Mouse (Mus musculus): Measurements from ENCODE around the gene Ffar4. TPM values are rescaled to one million over a fixed set of nuclear protein-coding genes. Genes with fewer than 3 reads are reported as not detected.

Ffar4 gene
- polyA plus RNA-seq, 1 experiment from 2014 or later: not detected

DNA sequence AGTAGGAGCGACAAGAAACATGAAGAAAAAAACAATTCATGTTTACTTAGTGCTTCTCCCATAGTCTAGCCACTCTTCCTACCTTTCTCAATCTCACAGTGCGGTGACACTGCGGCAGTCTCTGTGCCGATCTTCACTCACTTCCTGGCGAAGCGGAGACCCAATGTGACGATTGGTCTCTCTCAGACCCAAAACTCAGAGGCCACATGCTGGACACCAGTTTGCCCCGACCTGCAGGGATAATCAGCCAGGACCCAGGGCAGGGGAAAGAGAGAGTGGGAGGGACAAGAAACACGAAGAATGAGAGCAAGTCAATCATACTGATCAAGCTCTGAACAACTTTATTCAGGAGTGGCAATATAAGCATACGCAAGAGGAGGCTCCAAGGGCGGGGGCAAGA is 21.8 kb upstream of the Ffar4 start:
- Histone ChIP-seq H3K4me1 (replicated peaks) (no peaks in the 10 kb centered on the region), H3K9me3 (no peaks in the 10 kb centered on the region), H3K4me3 (no peak overlapping the region), H3K27me3 (no peaks in the 10 kb centered on the region), H3K27ac (replicated peaks) (no peak overlapping the region), H3K4me2 (no peak overlapping the region), H3K9ac (no peak overlapping the region), H3K36me3 (peaks cover 24% of the 10 kb centered on the region)
- WGBS: 80% methylated on average over 11 of the region's 11 CpGs
- ATAC-seq (ENCODE audit: low read depth): no peak

GRCm38 (mm10) chr19:38076251-38076650 is 20.6 kb upstream of the Ffar4 start:
- H3K4me1 ChIP-seq (replicated peaks): no peaks in the 10 kb centered on the region
- H3K36me3 ChIP-seq: peaks cover 14% of the 10 kb centered on the region; the same call in 1 of the 2 replicates
- ATAC-seq (ENCODE audit: low read depth): no peak
- H3K9me3 ChIP-seq: no peaks in the 10 kb centered on the region
- H3K27me3 ChIP-seq: no peaks in the 10 kb centered on the region
- H3K4me2 ChIP-seq: no peak overlapping the region
- no peak overlapping the region for H3K9ac ChIP-seq
- no peak overlapping the region for H3K4me3 ChIP-seq
- no peak overlapping the region for H3K27ac ChIP-seq (replicated peaks)
- 83% methylated on average over 2 of the region's 2 CpGs for WGBS

- Histone ChIP-seq H3K27me3 (no peaks in the 10 kb centered on the region), H3K36me3 (peaks cover 9% of the 10 kb centered on the region; the same call in 1 of the 2 replicates), H3K9ac (no peak overlapping the region), H3K27ac (replicated peaks) (no peak overlapping the region), H3K4me3 (no peak overlapping the region), H3K9me3 (no peaks in the 10 kb centered on the region), H3K4me1 (replicated peaks) (no peaks in the 10 kb centered on the region), H3K4me2 (no peak overlapping the region)
- 79% methylated on average over 3 of the region's 3 CpGs for WGBS
- ATAC-seq (ENCODE audit: low read depth): no peak
Measured at GRCm38 (mm10) chr19:38077851-38078540, 18.9 kb upstream of the Ffar4 start.

DNA sequence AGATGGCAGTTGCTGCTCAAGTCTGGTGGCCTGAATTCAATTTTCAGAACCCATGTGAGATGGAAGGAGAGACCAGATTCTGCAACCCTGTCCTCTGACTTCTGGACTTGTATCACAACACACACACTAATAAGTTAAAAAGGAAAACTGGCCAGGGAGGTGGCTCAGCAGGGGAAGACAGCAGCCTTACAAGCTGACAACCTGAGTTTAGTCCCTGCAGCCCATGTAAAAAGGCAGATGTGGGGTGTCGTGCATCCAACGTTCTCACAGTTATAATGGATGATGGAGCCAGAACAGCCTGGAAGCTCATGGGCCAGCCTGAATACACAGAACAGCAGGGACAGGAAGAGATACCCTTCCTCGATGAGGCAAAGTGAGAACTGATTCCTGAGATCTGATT is 15.5 kb upstream of the Ffar4 start:
- no peaks in the 10 kb centered on the region for H3K4me1 ChIP-seq (replicated peaks)
- H3K27ac ChIP-seq (replicated peaks): no peak overlapping the region
- ATAC-seq (ENCODE audit: low read depth): no peak
- no peaks in the 10 kb centered on the region for H3K9me3 ChIP-seq
- H3K4me3 ChIP-seq: no peak overlapping the region
- H3K9ac ChIP-seq: no peak overlapping the region
- H3K4me2 ChIP-seq: no peak overlapping the region
- no peaks in the 10 kb centered on the region for H3K36me3 ChIP-seq
- 66% methylated on average over 3 of the region's 3 CpGs for WGBS
- no peaks in the 10 kb centered on the region for H3K27me3 ChIP-seq

DNA sequence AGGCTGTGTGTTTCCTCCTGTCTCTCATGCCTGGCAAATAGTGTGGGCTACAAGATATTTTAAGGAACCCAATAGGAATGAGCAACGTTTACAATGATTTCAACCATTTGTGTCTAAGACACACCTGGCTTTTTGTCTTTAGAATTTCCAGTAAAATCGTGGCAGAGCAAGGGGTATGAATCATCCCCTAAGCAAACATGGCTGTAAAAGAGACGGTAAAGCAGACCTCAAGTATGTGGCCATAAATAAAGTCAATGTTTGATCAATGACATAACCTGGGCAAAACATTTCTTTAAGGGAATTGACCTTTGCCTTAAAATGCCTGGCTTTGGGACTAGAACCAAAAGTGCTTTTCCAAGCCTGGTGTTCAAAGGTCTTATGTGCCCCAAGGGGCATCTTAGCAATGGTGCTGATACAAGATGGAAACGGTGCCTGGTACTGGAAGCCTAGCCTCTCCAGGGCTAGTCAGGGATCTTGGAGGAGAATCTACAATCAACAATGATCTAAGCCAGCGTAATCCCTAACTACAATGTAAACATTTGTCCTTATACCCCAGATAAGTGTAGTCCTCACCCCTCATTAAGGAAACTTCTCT is 13.8 kb upstream of the Ffar4 start:
- ATAC-seq (ENCODE audit: low read depth): no peak

DNA sequence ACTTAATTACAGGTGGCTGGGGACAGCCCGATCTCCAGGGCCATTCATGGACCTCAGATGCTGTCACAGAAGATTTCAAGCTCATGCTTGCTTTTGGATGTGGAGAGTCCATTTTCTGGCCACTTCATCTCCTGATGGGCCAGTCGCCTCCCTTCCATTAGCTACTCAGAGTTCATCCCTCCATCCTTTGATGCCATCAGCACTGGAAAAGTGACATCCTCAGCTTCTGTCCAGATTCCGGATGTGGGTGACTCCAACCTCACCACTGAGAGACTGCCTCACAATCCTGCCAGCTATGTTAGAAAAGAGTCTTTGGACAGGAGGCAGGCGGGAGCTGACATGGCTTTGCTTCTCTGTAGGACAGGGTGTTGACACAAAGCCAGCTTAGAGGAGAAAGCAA is 11.0 kb upstream of the Ffar4 start:
- ATAC-seq (ENCODE audit: low read depth): no peak
- 90% methylated on average over 4 of the region's 4 CpGs for WGBS
- H3K9me3 ChIP-seq: no peaks in the 10 kb centered on the region

More for the DNA sequence above, 13.8 kb upstream of the Ffar4 start:
- H3K4me3 ChIP-seq: no peak overlapping the region
- WGBS: 72% methylated on average over 5 of the region's 5 CpGs
- no peak overlapping the region for H3K4me2 ChIP-seq
- no peaks in the 10 kb centered on the region for H3K9me3 ChIP-seq
- H3K9ac ChIP-seq: no peak overlapping the region
- peaks cover 4% of the 10 kb centered on the region; the same call in 1 of the 2 replicates for H3K4me1 ChIP-seq (replicated peaks)
- no peak overlapping the region for H3K27ac ChIP-seq (replicated peaks)
- no peaks in the 10 kb centered on the region for H3K27me3 ChIP-seq
- H3K36me3 ChIP-seq: no peaks in the 10 kb centered on the region

DNA sequence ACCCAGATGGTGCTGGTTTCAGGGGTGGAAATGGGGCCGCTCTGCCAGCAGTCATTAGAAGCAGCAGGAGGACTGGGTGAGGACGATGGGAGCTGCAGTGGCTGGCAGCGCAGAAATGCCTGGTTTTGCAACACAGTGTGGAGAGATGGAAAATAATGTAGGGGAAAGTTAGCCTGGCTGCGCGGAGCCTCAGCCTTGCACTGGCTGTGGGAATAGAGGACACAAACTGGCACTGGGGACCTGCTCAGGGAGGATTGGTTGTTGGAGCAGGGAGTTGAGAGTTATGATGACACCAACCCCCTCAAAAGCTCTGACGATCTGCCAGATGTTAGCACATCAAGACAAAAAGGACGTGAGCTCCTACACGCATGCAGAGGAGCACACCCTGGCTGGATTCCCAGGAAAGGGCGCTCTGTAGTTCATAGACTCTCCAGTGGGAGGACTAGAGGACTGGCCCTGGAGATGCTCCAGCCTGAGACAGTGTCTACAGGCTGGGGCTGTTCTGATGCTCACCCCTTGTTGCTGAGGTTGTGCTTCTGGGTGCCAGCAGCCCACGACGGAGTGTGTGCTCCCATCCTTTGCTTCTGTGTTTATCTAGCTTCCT is 9.8 kb upstream of the Ffar4 start:
- 61% methylated on average over 11 of the region's 11 CpGs for WGBS
- Histone ChIP-seq H3K27ac (replicated peaks) (no peak overlapping the region), H3K27me3 (no peaks in the 10 kb centered on the region), H3K36me3 (no peaks in the 10 kb centered on the region), H3K9me3 (no peaks in the 10 kb centered on the region), H3K4me3 (no peak overlapping the region), H3K4me1 (replicated peaks) (peaks cover 10% of the 10 kb centered on the region), H3K4me2 (no peak overlapping the region), H3K9ac (no peak overlapping the region)
- ATAC-seq (ENCODE audit: low read depth): peak; percentile 56; the same call in 1 of the 2 replicates

More for the DNA sequence above, 11.0 kb upstream of the Ffar4 start:
- Histone ChIP-seq H3K36me3 (no peaks in the 10 kb centered on the region), H3K9ac (no peak overlapping the region), H3K4me1 (replicated peaks) (peaks cover 4% of the 10 kb centered on the region; the same call in 1 of the 2 replicates), H3K27ac (replicated peaks) (no peak overlapping the region), H3K4me2 (no peak overlapping the region), H3K27me3 (no peaks in the 10 kb centered on the region), H3K4me3 (no peak overlapping the region)

- WGBS: 88% methylated on average over 8 of the region's 8 CpGs
- Histone ChIP-seq H3K4me2 (no peak overlapping the region), H3K27me3 (0 out of 2 replicates have a peak, but pooled peaks cover 5% of the 10 kb centered on the region), H3K27ac (replicated peaks) (no peak overlapping the region), H3K9ac (no peak overlapping the region), H3K36me3 (no peaks in the 10 kb centered on the region), H3K4me1 (replicated peaks) (peaks cover 10% of the 10 kb centered on the region), H3K9me3 (no peaks in the 10 kb centered on the region), H3K4me3 (no peak overlapping the region)
- no peak for ATAC-seq (ENCODE audit: low read depth)
Measured at GRCm38 (mm10) chr19:38089358-38089757, 7.5 kb upstream of the Ffar4 start.

GRCm38 (mm10) chr19:38091512-38091985 is 5.3 kb upstream of the Ffar4 start:
- no peaks in the 10 kb centered on the region for H3K36me3 ChIP-seq
- H3K27ac ChIP-seq (replicated peaks): no peak overlapping the region
- 20% methylated on average over 4 of the region's 4 CpGs for WGBS
- H3K9ac ChIP-seq: no peak overlapping the region
- no peak overlapping the region for H3K4me2 ChIP-seq
- H3K27me3 ChIP-seq: peaks cover 21% of the 10 kb centered on the region
- H3K4me1 ChIP-seq (replicated peaks): peaks cover 10% of the 10 kb centered on the region
- ATAC-seq (ENCODE audit: low read depth): no peak
- no peaks in the 10 kb centered on the region for H3K9me3 ChIP-seq
- H3K4me3 ChIP-seq: no peak overlapping the region

DNA sequence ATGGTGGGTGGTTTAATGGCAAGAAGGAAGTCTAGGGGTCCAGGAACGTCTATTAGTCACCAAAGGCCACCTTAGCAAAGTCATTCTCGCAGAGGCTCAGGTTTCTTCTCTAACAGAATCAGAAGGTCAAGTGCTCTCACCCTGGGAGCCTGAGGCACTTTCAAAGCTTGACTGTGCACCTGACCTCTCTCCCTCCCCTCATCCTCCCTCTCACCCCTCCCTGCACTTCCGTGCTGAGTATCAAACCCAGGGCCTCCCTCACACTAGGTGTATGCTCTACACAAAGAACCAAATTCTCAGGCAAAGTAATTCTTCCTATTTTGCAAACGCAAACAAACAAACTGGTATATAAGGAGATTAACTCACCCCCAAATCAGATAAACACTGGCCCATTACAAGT is 640 bp upstream of the Ffar4 start:
- H3K4me1 ChIP-seq (replicated peaks): peaks cover 14% of the 10 kb centered on the region
- no peak overlapping the region for H3K27ac ChIP-seq (replicated peaks)
- no peaks in the 10 kb centered on the region for H3K9me3 ChIP-seq
- H3K4me3 ChIP-seq: no peak overlapping the region
- peaks cover 49% of the 10 kb centered on the region for H3K27me3 ChIP-seq
- ATAC-seq (ENCODE audit: low read depth): no peak
- no peaks in the 10 kb centered on the region for H3K36me3 ChIP-seq
- no peak overlapping the region for H3K4me2 ChIP-seq
- WGBS: 15% methylated on average over 4 of the region's 4 CpGs
- no peak overlapping the region for H3K9ac ChIP-seq

DNA sequence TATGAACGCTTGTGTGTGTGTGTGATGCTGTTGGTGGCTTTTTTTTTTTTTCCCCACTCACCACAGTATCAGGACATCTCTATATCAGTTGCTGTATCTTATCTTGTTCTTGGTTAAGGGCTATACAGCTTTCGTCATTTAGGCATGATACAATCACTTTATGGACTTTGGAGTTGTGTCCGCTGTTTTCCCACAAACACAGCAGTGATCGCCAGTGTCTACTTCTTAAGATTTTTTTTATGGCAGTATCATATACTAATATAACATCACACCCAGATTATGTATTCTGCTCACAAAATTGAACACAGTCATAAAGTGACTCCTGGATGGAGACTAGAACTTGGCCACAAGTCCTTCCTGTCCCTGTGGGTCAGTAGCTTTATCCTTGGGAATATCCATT is 11.0 kb downstream of the Ffar4 start:
- Histone ChIP-seq H3K27me3 (no peaks in the 10 kb centered on the region), H3K4me2 (no peak overlapping the region), H3K9ac (no peak overlapping the region), H3K4me1 (replicated peaks) (no peaks in the 10 kb centered on the region), H3K9me3 (no peaks in the 10 kb centered on the region), H3K27ac (replicated peaks) (no peak overlapping the region), H3K4me3 (no peak overlapping the region), H3K36me3 (no peaks in the 10 kb centered on the region)
- no peak for ATAC-seq (ENCODE audit: low read depth)
- 93% methylated on average over 4 of the region's 4 CpGs for WGBS

DNA sequence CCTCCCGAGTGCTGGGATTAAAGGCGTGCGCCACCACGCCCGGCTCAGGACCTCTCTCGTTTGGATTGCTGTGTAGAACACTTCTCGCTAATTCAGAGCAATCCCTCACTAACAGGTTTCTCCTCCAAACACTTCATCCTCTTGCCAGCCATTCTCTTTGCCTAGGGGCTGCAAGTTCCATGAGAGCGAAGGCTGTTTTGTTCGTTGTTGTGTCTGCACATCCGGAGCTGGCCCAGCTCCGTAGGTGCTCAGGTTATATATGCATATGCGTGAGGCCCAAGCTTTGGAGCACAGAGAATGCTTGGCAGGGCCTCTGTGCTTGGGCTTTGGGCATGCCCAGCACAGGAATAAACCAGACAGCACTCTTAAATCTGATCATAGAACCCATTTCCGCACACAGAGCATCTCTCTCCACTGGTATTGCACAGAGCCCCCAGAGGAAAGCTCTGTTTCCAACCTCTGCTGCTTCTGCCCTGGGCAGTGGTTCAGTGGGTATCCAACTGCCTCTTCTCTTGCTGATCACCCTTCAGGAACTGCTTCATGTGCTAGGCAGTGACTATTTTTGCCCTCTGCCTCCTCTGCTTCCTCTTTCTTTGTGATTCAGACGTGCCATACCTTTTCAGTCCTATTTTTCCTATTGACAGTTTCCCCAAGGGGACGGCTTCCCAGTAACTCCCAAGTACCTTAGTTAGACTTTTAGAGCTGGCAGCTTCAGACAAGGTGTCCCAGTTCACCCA is 12.8 kb downstream of the Ffar4 start:
- H3K4me1 ChIP-seq (replicated peaks): no peaks in the 10 kb centered on the region
- WGBS: 91% methylated on average over 15 of the region's 15 CpGs
- no peak overlapping the region for H3K4me2 ChIP-seq
- no peak overlapping the region for H3K9ac ChIP-seq
- H3K36me3 ChIP-seq: no peaks in the 10 kb centered on the region
- H3K27me3 ChIP-seq: no peaks in the 10 kb centered on the region
- no peaks in the 10 kb centered on the region for H3K9me3 ChIP-seq
- no peak overlapping the region for H3K4me3 ChIP-seq
- H3K27ac ChIP-seq (replicated peaks): no peak overlapping the region
- no peak for ATAC-seq (ENCODE audit: low read depth)

All from neural tube, embryonic 13.5 days (tissue).